Mouse (Mus musculus) ES-Bruce4 (cell line): ENCODE data around the gene Ddx17. TPM values are rescaled to one million over a fixed set of nuclear protein-coding genes. Genes with fewer than 3 reads are reported as not detected.

ENCODE experiments used
- H3K27ac ChIP-seq: 2 replicates; pipeline ENCODE4 v1.5.1; 2012; ENCODE audit warnings: low read length, inconsistent platforms; ENCODE audit not compliant: insufficient read depth
- H3K27me3 ChIP-seq: 2 replicates; pipeline ENCODE4 v1.6.1; 2012; ENCODE audit warnings: mild to moderate bottlenecking, low read length, inconsistent platforms; ENCODE audit not compliant: control insufficient read depth, poor library complexity, insufficient read depth, severe bottlenecking
- H3K36me3 ChIP-seq: 2 replicates; pipeline ENCODE4 v1.6.1; 2012; ENCODE audit warnings: inconsistent platforms, mild to moderate bottlenecking, low read length, moderate library complexity; ENCODE audit not compliant: control insufficient read depth, poor library complexity, insufficient read depth, severe bottlenecking
- H3K4me1 ChIP-seq: one replicate; pipeline ENCODE4 v1.8.1; 2011; ENCODE audit warnings: low read length; ENCODE audit not compliant: control insufficient read depth, insufficient read depth
- H3K4me3 ChIP-seq: 2 replicates; pipeline ENCODE4 v1.5.1; 2011; ENCODE audit warnings: low read depth, mild to moderate bottlenecking, low read length
- H3K9ac ChIP-seq: 2 replicates; pipeline ENCODE4 v1.6.1; 2012; ENCODE audit warnings: low read depth, mild to moderate bottlenecking, inconsistent platforms; ENCODE audit not compliant: poor library complexity, severe bottlenecking
- H3K9me3 ChIP-seq: replicated peaks from 2 replicates; pipeline ENCODE4 v1.6.1; 2012; ENCODE audit warnings: mild to moderate bottlenecking, low read length, inconsistent platforms; ENCODE audit not compliant: control insufficient read depth, poor library complexity, insufficient read depth, severe bottlenecking
- CTCF ChIP-seq: IDR thresholded peaks from one replicate; pipeline ENCODE4 v1.8.1; 2011; ENCODE audit warnings: low read depth, low read length
- EP300 ChIP-seq: IDR thresholded peaks from 2 replicates; pipeline ENCODE4 v1.6.1; 2011; ENCODE audit warnings: low read depth, low read length; ENCODE audit not compliant: insufficient read depth
- POLR2A ChIP-seq: IDR thresholded peaks from one replicate; pipeline ENCODE4 v1.8.1; 2011; ENCODE audit warnings: low read length; ENCODE audit not compliant: insufficient read depth
- polyA plus RNA-seq: library from polyadenylated mRNA; stranded (reverse); fragments of >200 nt; gene quantifications from 2 replicates; pipeline ENCODE4 v1.2.4, GENCODE M21; 2011; ENCODE audit warnings: low read depth; ENCODE audit not compliant: missing spikeins, insufficient read depth, insufficient read length

The Ddx17 gene
- polyA plus RNA-seq, 1 experiment, result 392 TPM

DNA sequence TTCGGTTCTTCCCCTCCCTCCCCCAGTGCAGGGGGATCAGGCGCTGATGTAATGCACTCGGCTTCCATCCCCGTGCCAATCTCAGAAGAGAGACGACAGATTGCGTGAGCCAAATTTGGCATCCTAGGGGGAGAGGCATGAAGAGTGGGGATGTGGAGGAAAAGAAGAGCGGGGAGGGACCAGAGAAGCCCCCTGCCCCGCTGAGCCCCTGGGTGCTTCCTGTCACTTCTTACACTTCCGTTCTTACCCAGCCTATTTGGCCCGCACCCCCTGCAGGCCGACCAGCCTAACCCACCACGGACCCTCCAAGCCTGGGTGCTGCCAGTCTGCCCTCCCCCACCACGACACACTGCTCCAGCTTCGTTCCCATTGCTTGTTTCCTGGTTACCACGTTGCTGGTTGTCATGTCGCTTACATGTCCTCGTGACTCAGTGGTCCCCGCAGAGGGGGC, 43.6 kb downstream of the Ddx17 start:
- Histone ChIP-seq H3K36me3 (no peaks in the 10 kb centered on the region), H3K9me3 (no peaks in the 10 kb centered on the region), H3K27me3 (peaks cover 3% of the 10 kb centered on the region; the same call in 1 of the 2 replicates), H3K4me1 (peaks cover 2% of the 10 kb centered on the region), H3K9ac (no peak overlapping the region), H3K4me3 (no peak overlapping the region), H3K27ac (no peak overlapping the region)
- TF ChIP-seq POLR2A, result no peak

GRCm38 (mm10) chr15:79500110-79500509, 46.4 kb downstream of the Ddx17 start:
- Histone ChIP-seq H3K9me3 (no peaks in the 10 kb centered on the region), H3K4me1 (no peaks in the 10 kb centered on the region), H3K27ac (no peak overlapping the region), H3K9ac (no peak overlapping the region), H3K36me3 (no peaks in the 10 kb centered on the region), H3K4me3 (peak overlapping the region; percentile 51), H3K27me3 (peaks cover 3% of the 10 kb centered on the region; the same call in 1 of the 2 replicates)
- TF ChIP-seq CTCF (no peak), POLR2A (no peak), EP300 (no peak)

DNA sequence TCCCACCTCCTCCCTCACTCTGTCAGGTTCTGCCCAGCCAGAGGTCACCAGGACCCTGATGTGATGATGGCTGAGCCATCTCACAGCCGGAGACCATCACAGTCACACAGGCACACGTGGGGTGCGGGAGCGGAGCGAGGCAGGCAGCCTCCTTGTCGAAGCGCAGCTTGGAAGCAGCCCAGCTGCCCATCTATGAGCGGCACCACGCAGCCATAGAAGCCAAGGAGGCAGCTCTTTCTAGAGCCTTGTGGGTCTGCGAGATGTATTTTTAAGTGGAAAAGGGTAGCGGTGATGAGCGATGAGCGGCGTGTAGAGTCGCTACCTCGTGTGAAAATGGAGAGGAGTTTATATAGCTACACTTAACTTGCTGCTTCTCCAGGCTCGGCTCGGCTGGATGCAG, 53.0 kb downstream of the Ddx17 start:
- no peak for TF ChIP-seq EP300
- H3K9ac ChIP-seq, result no peak overlapping the region
- peak overlapping the region; percentile 27 for H3K4me3 ChIP-seq
- no peaks in the 10 kb centered on the region for H3K27me3 ChIP-seq
- H3K36me3 ChIP-seq, result no peaks in the 10 kb centered on the region
- no peaks in the 10 kb centered on the region for H3K9me3 ChIP-seq
- H3K27ac ChIP-seq, result no peak overlapping the region
- no peaks in the 10 kb centered on the region for H3K4me1 ChIP-seq

- no peak overlapping the region for H3K4me3 ChIP-seq
- no peaks in the 10 kb centered on the region for H3K9me3 ChIP-seq
- no peak overlapping the region for H3K27ac ChIP-seq
- no peaks in the 10 kb centered on the region for H3K4me1 ChIP-seq
- H3K9ac ChIP-seq, result no peak overlapping the region
- TF ChIP-seq POLR2A (no peak), EP300 (no peak)
- H3K27me3 ChIP-seq, result no peaks in the 10 kb centered on the region
- H3K36me3 ChIP-seq, result no peaks in the 10 kb centered on the region
These were observed 57.1 kb downstream of the Ddx17 start for GRCm38 (mm10) chr15:79489463-79489862.

DNA sequence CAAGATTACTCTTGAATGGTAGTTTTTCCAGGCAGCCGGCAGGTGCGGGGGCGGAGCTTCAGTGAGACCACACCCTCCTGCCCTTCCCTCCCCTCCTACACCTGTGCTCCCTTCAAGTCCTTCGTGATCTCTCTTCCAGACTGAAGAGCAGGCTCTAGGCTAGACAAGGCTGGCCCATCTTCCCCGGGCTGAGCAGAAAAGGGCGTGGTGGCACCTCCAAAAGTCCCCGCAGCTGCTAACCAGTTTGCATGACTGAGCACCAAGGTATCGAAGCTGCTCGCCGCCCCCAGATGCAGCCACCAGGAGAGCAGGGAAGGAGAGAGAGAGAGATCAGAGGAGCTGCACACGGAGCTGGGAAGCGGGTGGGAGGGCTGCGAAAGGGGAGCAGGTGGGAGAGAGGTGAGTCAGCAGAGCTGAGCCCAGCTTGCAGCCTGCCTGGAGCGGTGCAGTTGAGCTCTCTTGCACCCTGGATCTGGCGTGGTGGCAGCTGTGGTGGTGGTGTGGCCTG, 65.3 kb downstream of the Ddx17 start:
- Histone ChIP-seq H3K9me3 (no peaks in the 10 kb centered on the region), H3K9ac (no peak overlapping the region), H3K27ac (no peak overlapping the region), H3K27me3 (no peaks in the 10 kb centered on the region), H3K4me3 (peak overlapping the region; percentile 48), H3K4me1 (peaks cover 2% of the 10 kb centered on the region), H3K36me3 (no peaks in the 10 kb centered on the region)
- TF ChIP-seq EP300 (no peak; the same call in 1 of the 2 replicates), CTCF (no peak), POLR2A (no peak)

Other genes with a start within 250 kb of the Ddx17 start
- 40.2 and 40.6 TPM in 2 replicates for gene Pla2g6, start 218.4 kb downstream of the Ddx17 start, polyA plus RNA-seq
- gene Maff, start 200.1 kb downstream of the Ddx17 start, polyA plus RNA-seq, result 12.3 and 14.5 TPM in 2 replicates
- 50.7 and 59.6 TPM in 2 replicates for gene Tmem184b, start 143.2 kb downstream of the Ddx17 start, polyA plus RNA-seq
- 113 and 116 TPM in 2 replicates for gene Csnk1e, start 91.2 kb downstream of the Ddx17 start, polyA plus RNA-seq
- gene Kcnj4, start 41.5 kb downstream of the Ddx17 start, polyA plus RNA-seq, result 4.5 TPM in 2 replicates
- gene Kdelr3, start 30.3 kb downstream of the Ddx17 start, polyA plus RNA-seq, result 41.4 and 43.9 TPM in 2 replicates
- gene Dmc1, start 58.4 kb upstream of the Ddx17 start, polyA plus RNA-seq, result 23.5 and 26.8 TPM in 2 replicates
- gene Fam227a, start 112.2 kb upstream of the Ddx17 start, polyA plus RNA-seq, result 3.2 and 3.4 TPM in 2 replicates
- gene Cby1, start 112.5 kb upstream of the Ddx17 start, polyA plus RNA-seq, result 22.0 and 28.7 TPM in 2 replicates
- 131 and 145 TPM in 2 replicates for gene Tomm22, start 124.1 kb upstream of the Ddx17 start, polyA plus RNA-seq
- 20.7 and 20.9 TPM in 2 replicates for gene Josd1, start 141.2 kb upstream of the Ddx17 start, polyA plus RNA-seq
- gene Gtpbp1, start 144.1 kb upstream of the Ddx17 start, polyA plus RNA-seq, result 32.4 and 38.3 TPM in 2 replicates
- gene Sun2, start 195.8 kb upstream of the Ddx17 start, polyA plus RNA-seq, result 7.8 and 11.7 TPM in 2 replicates
- 15.7 and 19.9 TPM in 2 replicates for gene Dnal4, start 231.1 kb upstream of the Ddx17 start, polyA plus RNA-seq